Mouse (Mus musculus): ENCODE measurements around the gene Epha10.

The Epha10 gene

DNA sequence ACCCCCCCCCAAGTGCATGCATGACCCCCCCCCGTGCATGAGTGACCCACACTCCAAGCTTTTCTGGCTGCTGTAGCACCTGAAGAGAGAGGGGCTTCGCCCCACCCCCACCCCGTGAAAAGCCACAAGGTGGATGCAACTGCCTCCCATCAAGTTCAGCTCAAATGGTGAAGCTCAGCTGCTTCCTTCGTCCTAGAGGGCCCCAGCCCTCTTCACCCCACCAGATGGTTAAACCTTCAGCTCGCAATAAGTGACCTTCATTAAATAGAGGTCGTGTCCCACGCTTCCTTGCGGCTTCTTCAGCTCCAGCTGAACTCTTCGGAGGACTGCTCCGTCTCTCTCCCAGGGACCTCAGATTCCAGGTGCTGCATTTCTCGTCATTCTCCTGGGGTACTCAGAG is at the start of gene Epha10:
Epha10 (plus strand) TSS at position 301 of the 400 bp plus-strand sequence.
- DNase-seq (ENCODE audit: low spot score) = peak; percentile 42

GRCm38 (mm10) chr4:124832796-124833195 is 47.9 kb upstream of the Epha10 start:
- DNase-seq (ENCODE audit: low spot score) = no peak

DNA sequence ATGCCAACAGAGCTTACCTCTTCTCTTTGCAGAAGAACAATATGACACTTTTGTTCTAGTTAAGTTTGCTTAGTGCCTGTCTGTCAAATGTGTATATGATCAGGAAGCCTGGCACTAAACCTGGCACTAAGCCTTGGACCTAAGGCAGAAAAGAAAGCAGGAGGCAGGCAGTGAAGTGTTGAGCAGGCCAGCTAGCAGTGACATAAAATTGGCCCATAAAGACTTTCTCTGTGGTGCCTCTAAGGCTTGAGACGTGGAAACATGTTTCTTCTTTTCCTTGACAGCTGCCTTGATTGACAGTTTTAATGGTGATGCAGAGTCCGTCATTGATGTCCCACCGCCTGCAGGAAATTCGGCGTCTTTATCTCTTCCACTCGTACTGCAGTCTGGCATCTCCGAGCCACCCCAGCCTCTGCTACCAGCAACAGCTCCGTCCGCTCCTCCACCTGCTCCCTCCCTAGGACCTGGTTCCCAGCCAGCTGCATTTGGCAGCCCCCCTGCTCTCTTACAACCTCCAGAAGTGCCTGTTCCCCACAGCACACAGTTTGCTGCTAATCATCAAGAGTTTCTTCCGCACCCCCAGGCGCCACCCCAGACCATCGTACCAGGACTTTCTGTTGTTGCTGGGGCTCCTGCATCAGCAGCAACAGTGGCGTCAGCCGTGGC is 42.5 kb upstream of the Epha10 start:
- DNase-seq (ENCODE audit: low spot score) = no peak

GRCm38 (mm10) chr4:124840998-124841397 is 39.7 kb upstream of the Epha10 start:
- DNase-seq (ENCODE audit: low spot score) = peak; percentile 23

DNA sequence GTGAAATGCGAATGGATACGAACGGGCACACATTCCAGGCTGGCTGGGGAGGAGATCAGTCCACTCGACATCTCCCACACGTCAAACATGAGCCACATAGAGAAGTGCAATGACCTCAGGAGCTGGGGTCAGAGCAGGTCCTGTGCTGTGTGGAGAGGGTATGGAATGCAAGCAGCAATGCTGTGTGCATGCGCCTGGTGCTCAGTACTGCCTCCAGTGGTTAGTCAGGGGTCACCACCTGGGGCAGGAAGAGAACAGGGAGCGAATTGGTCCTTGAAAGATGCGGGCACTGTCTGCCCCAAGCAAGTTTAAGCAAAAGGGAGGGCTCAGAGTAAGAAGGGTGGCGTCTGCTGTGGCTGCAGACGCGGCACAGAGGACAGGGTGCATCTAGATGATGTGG is 37.2 kb upstream of the Epha10 start:
- DNase-seq (ENCODE audit: low spot score) = peak; percentile 62

GRCm38 (mm10) chr4:124847573-124847972 is 33.1 kb upstream of the Epha10 start:
- DNase-seq (ENCODE audit: low spot score) = peak; percentile 94

DNA sequence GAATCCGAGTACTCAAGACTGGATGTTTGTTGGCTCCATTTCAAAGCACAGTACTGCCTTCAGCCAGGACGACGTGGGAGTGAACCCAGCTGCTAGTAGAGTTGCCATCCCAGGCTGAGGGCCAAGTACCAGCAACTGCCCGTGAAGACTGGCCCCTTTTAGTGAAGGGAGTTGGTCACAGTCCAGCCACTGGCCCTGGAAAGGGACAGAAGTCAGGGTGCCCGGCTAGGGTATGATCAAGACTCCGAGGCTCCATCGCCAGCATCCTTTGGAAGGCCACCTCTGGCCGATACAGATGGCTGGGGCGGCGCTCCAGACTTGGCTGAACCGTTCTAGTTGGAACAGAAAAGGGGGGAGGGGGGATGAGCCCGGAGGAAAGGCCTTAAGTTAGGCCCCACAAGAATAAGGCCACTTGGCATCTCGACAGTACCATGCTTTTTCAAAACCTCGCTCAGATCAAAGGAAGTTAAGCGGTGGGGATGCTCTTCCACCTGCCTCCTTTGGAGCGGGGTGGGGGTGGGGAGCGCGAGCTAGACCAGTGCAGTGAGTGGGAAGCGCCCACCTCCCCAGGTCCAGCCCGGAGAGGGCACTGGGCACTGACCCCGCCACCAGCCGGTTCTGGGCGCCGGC is 31.0 kb upstream of the Epha10 start:
- DNase-seq (ENCODE audit: low spot score) = peak; percentile 64

GRCm38 (mm10) chr4:124850261-124850913 is 30.3 kb upstream of the Epha10 start, which contains the start of gene Yrdc:
Yrdc (plus strand) TSS chr4:124850679.
- peak; percentile 95 for DNase-seq (ENCODE audit: low spot score)

DNA sequence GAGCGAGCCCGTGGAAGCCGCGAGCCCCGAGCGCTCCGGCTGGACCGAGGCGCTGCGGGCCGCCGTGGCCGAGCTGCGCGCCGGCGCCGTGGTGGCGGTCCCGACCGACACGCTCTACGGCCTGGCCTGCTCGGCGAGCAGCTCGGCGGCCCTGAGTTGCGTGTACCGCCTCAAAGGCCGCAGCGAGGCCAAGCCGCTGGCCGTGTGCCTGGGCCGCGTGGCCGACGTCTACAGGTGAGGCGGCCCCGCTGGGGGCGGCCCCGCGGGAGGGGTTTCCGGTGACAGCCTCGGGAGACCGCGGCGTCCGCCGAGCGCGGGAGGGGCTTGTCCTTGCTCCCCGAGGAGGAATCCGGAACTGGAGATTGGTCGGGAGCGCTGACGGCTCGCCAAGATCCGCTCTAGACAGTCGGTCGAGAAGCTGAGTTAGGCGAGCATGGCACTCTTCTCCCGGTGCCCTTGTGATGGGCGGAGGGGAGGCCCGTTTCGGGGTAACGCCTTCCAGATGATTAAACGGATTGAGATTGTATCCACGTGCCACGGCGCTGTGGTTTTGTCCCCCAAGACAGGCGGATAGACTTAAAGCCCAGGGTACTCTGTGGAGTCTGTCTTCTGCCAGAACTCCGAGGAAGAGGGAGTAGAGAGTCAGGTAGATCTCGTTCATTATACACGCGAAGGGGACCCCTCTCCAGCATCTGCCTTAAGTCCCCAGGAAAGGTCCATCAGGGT is 29.6 kb upstream of the Epha10 start, which contains the start of gene 1110065P20Rik:
1110065P20Rik (minus strand) TSS at position 264 of the 726 bp plus-strand sequence.
- peak; percentile 42 for DNase-seq (ENCODE audit: low spot score)

GRCm38 (mm10) chr4:124856294-124856693 is 24.4 kb upstream of the Epha10 start:
- DNase-seq (ENCODE audit: low spot score) = no peak

DNA sequence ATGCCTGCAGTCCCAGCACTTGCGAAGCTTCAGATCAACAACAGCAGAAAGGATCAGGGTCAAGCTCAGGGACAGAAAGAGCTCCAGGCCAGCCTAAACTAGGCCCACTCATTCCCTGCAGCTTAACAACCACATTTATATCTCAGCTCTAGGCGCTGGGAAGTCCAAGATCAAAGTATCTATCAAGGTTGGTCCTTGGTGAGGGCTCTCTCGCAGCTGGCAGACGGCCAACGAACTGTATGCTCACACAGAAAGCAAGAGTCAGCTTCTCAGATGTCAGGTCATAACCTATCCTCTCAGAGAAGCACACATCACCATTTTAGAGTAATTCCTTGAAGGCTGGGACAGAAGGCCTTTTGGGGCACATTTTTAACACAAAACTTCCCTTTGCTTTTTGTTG is 22.3 kb upstream of the Epha10 start:
- DNase-seq (ENCODE audit: low spot score) = no peak

DNA sequence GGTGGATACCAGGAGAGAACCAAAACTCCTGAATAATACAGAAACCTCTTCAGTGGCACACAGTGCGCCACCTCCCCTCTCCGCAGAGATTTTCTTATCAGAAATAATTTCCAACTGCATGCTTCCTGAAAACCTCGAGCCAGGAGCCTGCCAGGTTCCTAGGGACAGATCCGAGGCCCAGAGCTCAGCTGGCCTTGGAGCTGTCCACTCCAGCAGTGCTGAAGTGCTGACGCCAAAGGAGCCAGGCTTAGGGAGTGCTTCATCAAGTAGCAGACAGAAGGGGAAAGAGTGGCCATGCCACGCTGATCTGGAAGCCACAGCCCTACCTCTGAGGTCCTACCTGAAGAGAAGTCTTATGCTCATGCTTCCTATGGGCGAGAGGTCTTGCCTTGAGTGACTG is 20.3 kb upstream of the Epha10 start:
- peak; percentile 77 for DNase-seq (ENCODE audit: low spot score)

GRCm38 (mm10) chr4:124861283-124862188 is 19.2 kb upstream of the Epha10 start, which contains the start of gene Maneal:
Maneal (minus strand) TSS chr4:124862171.
- DNase-seq (ENCODE audit: low spot score) = peak; percentile 25

DNA sequence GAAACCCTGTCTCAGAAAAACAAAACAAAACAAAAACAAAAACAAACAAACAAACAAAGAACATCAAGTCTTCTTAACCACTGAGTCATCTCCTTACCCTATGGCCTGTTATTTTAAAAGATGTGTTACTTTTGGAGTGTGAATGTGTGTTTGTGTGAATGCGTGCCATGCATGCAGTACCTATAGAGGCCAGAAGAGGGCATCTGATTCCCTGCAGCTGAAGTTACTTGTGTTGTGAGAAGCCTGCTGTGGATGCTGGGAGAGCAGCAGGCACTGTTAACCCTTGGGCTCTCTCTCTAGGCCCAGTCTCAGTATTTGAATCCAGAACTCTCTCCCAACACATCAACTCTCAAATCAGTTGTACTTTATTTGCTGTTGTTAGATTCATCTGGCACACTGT is 8.0 kb upstream of the Epha10 start:
- DNase-seq (ENCODE audit: low spot score) = no peak

- DNase-seq (ENCODE audit: low spot score) = peak; percentile 92
These were observed 726 bp downstream of the Epha10 start for GRCm38 (mm10) chr4:124881341-124881908.

DNA sequence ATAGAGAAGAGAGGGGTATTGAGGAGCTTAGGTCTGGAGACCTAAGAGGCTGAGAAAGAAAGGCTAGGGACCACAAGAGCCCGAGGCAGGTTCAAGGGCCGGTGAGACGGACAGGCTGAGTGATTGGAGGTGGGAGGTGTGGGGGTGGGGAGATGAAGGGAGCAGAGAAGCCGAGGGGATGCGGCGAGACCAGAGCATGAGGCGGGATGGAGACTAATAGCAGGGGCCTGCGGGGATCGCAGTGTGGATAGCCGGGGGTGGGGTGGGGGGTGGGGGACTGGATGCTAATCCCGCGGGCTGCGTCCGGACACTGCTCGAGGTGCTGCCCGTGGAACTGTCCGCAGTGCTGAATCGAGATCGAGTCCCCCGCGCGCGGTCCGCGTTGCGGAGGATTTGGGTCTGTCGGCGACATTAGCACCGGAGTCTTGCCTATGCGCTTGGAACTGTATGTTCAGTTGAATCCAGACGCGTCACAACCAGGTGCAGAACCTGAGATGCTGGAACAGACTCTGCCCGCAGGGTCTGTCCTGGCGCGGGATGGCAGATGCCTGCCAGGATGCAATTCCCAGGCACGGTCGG is 1.5 kb downstream of the Epha10 start:
- DNase-seq (ENCODE audit: low spot score) = peak; percentile 59

- no peak for DNase-seq (ENCODE audit: low spot score)
These were observed 8.0 kb downstream of the Epha10 start for GRCm38 (mm10) chr4:124888702-124889101.

DNA sequence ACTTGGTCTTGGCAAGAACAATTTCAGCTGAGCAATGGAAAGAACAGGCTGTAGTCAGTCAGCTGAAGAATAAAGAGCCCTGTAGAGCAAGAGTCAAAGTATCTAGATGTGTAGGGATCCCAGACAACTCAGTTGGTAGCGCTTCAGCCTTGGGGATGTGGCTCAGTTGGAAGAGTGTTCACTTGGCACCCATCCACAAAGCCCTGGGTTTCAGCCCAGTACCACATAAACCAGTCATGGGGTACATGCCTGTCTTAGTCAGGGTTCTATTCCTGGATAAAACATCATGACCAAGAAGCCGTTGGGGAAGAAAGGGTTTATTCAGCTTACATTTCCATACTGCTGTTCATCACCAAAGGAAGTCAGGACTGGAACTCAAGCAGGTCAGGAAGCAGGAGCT is 9.2 kb downstream of the Epha10 start:
- DNase-seq (ENCODE audit: low spot score) = no peak

GRCm38 (mm10) chr4:124890831-124891230 is 10.1 kb downstream of the Epha10 start:
- no peak for DNase-seq (ENCODE audit: low spot score)

GRCm38 (mm10) chr4:124893769-124894168 is 13.1 kb downstream of the Epha10 start:
- no peak for DNase-seq (ENCODE audit: low spot score)
